Mouse (Mus musculus) spleen, postnatal 4 days (tissue): ENCODE data around the gene Abcf3.
A peak's percentile ranks its signal among the peaks of the same experiment; 100 is the strongest.

Experiments
- DNase-seq, 2 experiments: peaks; one replicate each; pipeline ENCODE4 v3.0.0; 2022; ENCODE audit warnings: low spot score in 2 of 2

Gene Abcf3

GRCm38 (mm10) chr16:20540438-20540837 is 7.9 kb upstream of the Abcf3 start:
- no peak for DNase-seq

- no peak for DNase-seq
Observed at GRCm38 (mm10) chr16:20545696-20546095, 2.7 kb upstream of the Abcf3 start.

- no peak for DNase-seq
Observed at GRCm38 (mm10) chr16:20547423-20547822, 954 bp upstream of the Abcf3 start.

- no peak for DNase-seq
Observed at GRCm38 (mm10) chr16:20549161-20549560, 784 bp downstream of the Abcf3 start.

- no peak for DNase-seq
Observed at GRCm38 (mm10) chr16:20551691-20552090, 3.3 kb downstream of the Abcf3 start.

- no peak for DNase-seq
Observed at GRCm38 (mm10) chr16:20552594-20552993, 4.2 kb downstream of the Abcf3 start.

GRCm38 (mm10) chr16:20555000-20555399 is 6.6 kb downstream of the Abcf3 start:
- no peak for DNase-seq

GRCm38 (mm10) chr16:20557381-20557780 is 9.0 kb downstream of the Abcf3 start:
- DNase-seq, result no peak

- no peak for DNase-seq
Observed at GRCm38 (mm10) chr16:20565075-20565474, 16.7 kb downstream of the Abcf3 start.

- no peak for DNase-seq
Observed at GRCm38 (mm10) chr16:20589366-20589938, 41.1 kb downstream of the Abcf3 start, which contains the start of gene Vwa5b2. Gene Vwa5b2 (plus strand): TSS chr16:20589471.

GRCm38 (mm10) chr16:20589939-20590679 is 41.7 kb downstream of the Abcf3 start:
- DNase-seq, result peak in 1 of 2 experiments; percentile 59

- DNase-seq, result no peak
Observed at GRCm38 (mm10) chr16:20590680-20591038, 42.3 kb downstream of the Abcf3 start.

GRCm38 (mm10) chr16:20591076-20591705 is 42.8 kb downstream of the Abcf3 start:
- peak in 1 of 2 experiments; percentile 63 for DNase-seq

- DNase-seq, result no peak
Observed at GRCm38 (mm10) chr16:20595060-20595673, 46.8 kb downstream of the Abcf3 start.

GRCm38 (mm10) chr16:20595737-20596136 is 47.4 kb downstream of the Abcf3 start:
- DNase-seq, result no peak

- DNase-seq, result no peak
Observed at GRCm38 (mm10) chr16:20596687-20597441, 48.5 kb downstream of the Abcf3 start.

- no peak for DNase-seq
Observed at GRCm38 (mm10) chr16:20600511-20600910, 52.1 kb downstream of the Abcf3 start.

- no peak for DNase-seq
Observed at GRCm38 (mm10) chr16:20604705-20605104, 56.3 kb downstream of the Abcf3 start.

- peak; percentile 76 to 85 for DNase-seq
Observed at GRCm38 (mm10) chr16:20610501-20611356, 62.4 kb downstream of the Abcf3 start.
